Mouse (Mus musculus) intestine, embryonic 15.5 days (tissue): ENCODE measurements around the gene Dse. TPM values are rescaled to one million over a fixed set of nuclear protein-coding genes. Genes with fewer than 3 reads are reported as not detected.

Experiments
- ATAC-seq: fragments of 200-750 bp; cut with Nextera tagmentation; 2 replicates; pipeline ENCODE4 v1.8.0; 2017; ENCODE audit warnings: moderate TSS enrichment, moderate library complexity
- H3K27ac ChIP-seq: fragments of 300-500 bp; sonication (generic); 2 replicates; pipeline ENCODE4 v1.5.1; 2015; ENCODE audit warnings: mild to moderate bottlenecking, inconsistent platforms
- H3K27me3 ChIP-seq: fragments of 300-500 bp; sonication (generic); replicated peaks from 2 replicates; pipeline ENCODE4 v1.6.1; 2015; ENCODE audit warnings: inconsistent platforms
- H3K36me3 ChIP-seq: fragments of 300-500 bp; sonication (generic); 2 replicates; pipeline ENCODE4 v1.6.1; 2015; ENCODE audit warnings: inconsistent platforms
- H3K4me1 ChIP-seq: fragments of 300-500 bp; sonication (generic); replicated peaks from 2 replicates; pipeline ENCODE4 v1.6.1; 2015; ENCODE audit warnings: inconsistent platforms
- H3K4me2 ChIP-seq: fragments of 300-500 bp; sonication (generic); replicated peaks from 2 replicates; pipeline ENCODE4 v1.6.1; 2015; ENCODE audit warnings: mild to moderate bottlenecking, inconsistent platforms
- H3K4me3 ChIP-seq: fragments of 300-500 bp; sonication (generic); replicated peaks from 2 replicates; pipeline ENCODE4 v1.5.1; 2015; ENCODE audit warnings: inconsistent platforms
- H3K9ac ChIP-seq: fragments of 300-500 bp; sonication (generic); 2 replicates; pipeline ENCODE4 v1.6.1; 2015; ENCODE audit warnings: inconsistent platforms
- H3K9me3 ChIP-seq: fragments of 300-500 bp; sonication (generic); 2 replicates; pipeline ENCODE4 v1.6.1; 2016; ENCODE audit warnings: inconsistent platforms
- WGBS: fragments of 180-500 bp; shearing (Covaris S2); methylation state at CpG from one replicate; pipeline ENCODE4 v1.1.7; 2015; 5-methylcytosine and 5-hydroxymethylcytosine counted together
- polyA plus RNA-seq: library from polyadenylated mRNA; unstranded; fragments of >200 nt; fragmentation: Nextera tagmentation; extraction: Ambion mirVana; gene quantifications from 2 replicates; pipeline ENCODE4 v1.2.1, GENCODE M21; 2015

The Dse gene
- polyA plus RNA-seq, 1 experiment from 2014 or later, result 18.3 TPM

GRCm38 (mm10) chr10:34117770-34118169, 89.7 kb downstream of the Dse start:
- Histone ChIP-seq H3K4me3 (no peak overlapping the region), H3K9me3 (no peaks in the 10 kb centered on the region), H3K4me2 (no peak overlapping the region), H3K9ac (no peak overlapping the region), H3K4me1 (no peaks in the 10 kb centered on the region), H3K27ac (no peak overlapping the region), H3K36me3 (no peaks in the 10 kb centered on the region), H3K27me3 (no peaks in the 10 kb centered on the region)
- no peak for ATAC-seq

- WGBS, result 40% methylated on average over 3 of the region's 3 CpGs
- no peaks in the 10 kb centered on the region for H3K4me1 ChIP-seq
- H3K9me3 ChIP-seq, result no peaks in the 10 kb centered on the region
- no peak for ATAC-seq
- H3K4me3 ChIP-seq, result no peak overlapping the region
- no peak overlapping the region for H3K27ac ChIP-seq
- H3K4me2 ChIP-seq, result no peak overlapping the region
- no peak overlapping the region for H3K9ac ChIP-seq
- H3K27me3 ChIP-seq, result no peaks in the 10 kb centered on the region
- no peaks in the 10 kb centered on the region for H3K36me3 ChIP-seq
These were observed 90.4 kb downstream of the Dse start for GRCm38 (mm10) chr10:34117131-34117530.

DNA sequence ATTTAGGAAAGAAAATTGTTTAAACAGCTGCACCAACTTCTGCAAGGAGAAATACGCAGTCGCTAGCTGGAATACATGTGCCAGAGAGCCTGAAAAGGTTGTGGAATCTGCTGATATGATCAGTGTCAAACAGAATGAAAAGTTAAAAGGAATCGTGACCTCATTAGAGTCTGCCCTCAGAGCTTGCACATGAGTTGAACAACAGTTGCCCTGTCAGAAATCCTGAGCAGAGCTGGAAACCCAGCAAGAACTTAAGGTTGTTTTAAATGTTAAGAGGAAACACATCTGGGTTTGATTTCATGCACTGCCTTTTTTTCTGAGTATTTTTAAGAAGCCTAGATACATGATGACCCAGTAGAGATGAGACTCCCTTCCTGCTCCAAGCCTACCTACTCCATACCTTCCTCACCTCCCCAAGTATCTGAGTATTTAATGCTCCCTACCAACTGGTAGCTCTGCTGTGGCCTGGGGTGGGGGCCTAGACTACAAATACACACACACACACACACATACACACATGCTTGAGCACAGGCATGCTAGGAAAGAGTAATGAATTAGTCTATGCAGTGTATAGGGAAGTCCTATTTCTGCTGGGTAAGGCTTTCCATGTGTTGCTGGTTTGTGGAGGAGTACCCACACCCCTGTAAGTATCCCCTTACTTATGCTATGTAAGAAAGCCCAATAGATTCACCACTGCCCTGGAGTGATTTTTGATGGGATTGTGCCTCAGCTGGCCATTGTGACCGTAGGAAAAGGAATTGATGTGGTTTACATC, 95.4 kb downstream of the Dse start:
- 72% methylated on average over 4 of the region's 4 CpGs for WGBS
- no peak for ATAC-seq
- no peak overlapping the region for H3K27ac ChIP-seq
- no peaks in the 10 kb centered on the region for H3K36me3 ChIP-seq
- no peaks in the 10 kb centered on the region for H3K4me1 ChIP-seq
- H3K4me3 ChIP-seq, result no peak overlapping the region
- no peaks in the 10 kb centered on the region for H3K27me3 ChIP-seq
- no peaks in the 10 kb centered on the region for H3K9me3 ChIP-seq
- H3K9ac ChIP-seq, result no peak overlapping the region
- no peak overlapping the region for H3K4me2 ChIP-seq

DNA sequence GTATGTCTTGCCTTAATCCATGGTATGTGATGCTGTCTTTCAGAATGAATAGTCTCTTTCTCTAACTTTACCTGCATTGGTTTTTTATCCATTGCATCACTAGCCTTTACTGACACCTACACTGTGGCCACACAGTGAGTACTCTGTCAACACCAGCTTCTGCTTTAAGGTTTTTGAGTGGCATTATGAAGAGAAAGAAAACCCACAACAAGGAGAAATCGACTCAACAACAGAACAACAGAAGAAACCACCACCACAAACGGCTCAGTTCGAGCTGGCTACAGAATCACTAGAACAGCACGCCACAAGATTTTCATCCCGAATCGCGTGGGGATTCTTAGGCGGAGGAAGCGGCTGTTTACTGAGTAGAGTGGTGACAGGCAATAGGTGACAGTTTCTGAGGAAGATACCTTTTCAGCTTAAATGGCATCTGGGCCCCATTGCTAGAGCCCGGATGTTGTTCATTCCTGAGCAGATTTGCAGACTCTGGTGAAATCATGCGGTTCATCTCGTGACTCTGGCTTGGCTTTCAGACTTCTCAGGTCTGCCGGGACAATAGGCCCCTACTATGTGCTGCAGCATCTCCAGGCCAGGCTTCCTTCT, 96.6 kb downstream of the Dse start:
- no peak for ATAC-seq
- no peaks in the 10 kb centered on the region for H3K27me3 ChIP-seq
- 83% methylated on average over 13 of the region's 13 CpGs for WGBS

More for the DNA sequence above, 96.6 kb downstream of the Dse start:
- Histone ChIP-seq H3K4me2 (no peak overlapping the region), H3K36me3 (no peaks in the 10 kb centered on the region), H3K27ac (no peak overlapping the region), H3K4me1 (no peaks in the 10 kb centered on the region), H3K9me3 (no peaks in the 10 kb centered on the region), H3K9ac (no peak overlapping the region), H3K4me3 (no peak overlapping the region)

Other genes starting within 250 kb of the Dse start
- 102 and 122 TPM in 2 replicates for gene Rwdd1, start 188.1 kb downstream of the Dse start, polyA plus RNA-seq
- gene Trappc3l, start 170.1 kb downstream of the Dse start, polyA plus RNA-seq, result not detected in 2 replicates
- gene Calhm4, start 163.4 kb downstream of the Dse start, polyA plus RNA-seq, result not detected in 2 replicates
- 0.87 and 0.98 TPM in 2 replicates for gene Calhm5, start 111.2 kb downstream of the Dse start, polyA plus RNA-seq
- gene Calhm6, start 79.7 kb downstream of the Dse start, polyA plus RNA-seq, result 1.4 and 2.2 TPM in 2 replicates
- 62.2 and 67.2 TPM in 2 replicates for gene Tspyl1, start 74.5 kb upstream of the Dse start, polyA plus RNA-seq
- 14.2 and 18.8 TPM in 2 replicates for gene Tspyl4, start 89.7 kb upstream of the Dse start, polyA plus RNA-seq
- 0.11 and 0.20 TPM in 2 replicates for gene Col10a1, start 182.3 kb upstream of the Dse start, polyA plus RNA-seq
- gene Nt5dc1, start 210.8 kb upstream of the Dse start, polyA plus RNA-seq, result 11.7 and 12.2 TPM in 2 replicates